Mouse (Mus musculus): ENCODE measurements around the gene Tle2.

Tle2 gene

GRCm38 (mm10) chr10:81593935-81594334, 19.6 kb downstream of the Tle2 start:
- Histone ChIP-seq H3K4me1 (replicated peaks; ENCODE audit: low read depth, low read length) (peaks cover 86% of the 10 kb centered on the region), H3K9me3 (ENCODE audit: low read length) (no peaks in the 10 kb centered on the region), H3K4me3 (replicated peaks; ENCODE audit: low read length) (peak overlapping the region; percentile 52), H3K36me3 (ENCODE audit: insufficient read depth, low read length) (no peaks in the 10 kb centered on the region), H3K27me3 (ENCODE audit: insufficient read depth, low read length) (peaks cover 62% of the 10 kb centered on the region)
- no peak for TF ChIP-seq CTCF (conservative IDR thresholded peaks at IDR 0.05; ENCODE audit: low read length)
- no peak for TF ChIP-seq NANOG (IDR thresholded peaks at IDR 0.05; ENCODE audit: borderline replicate concordance, low read length)
- TF ChIP-seq POU5F1 (IDR thresholded peaks at IDR 0.05; ENCODE audit: borderline replicate concordance, low read length): no peak

- Histone ChIP-seq H3K9me3 (ENCODE audit: low read length) (no peaks in the 10 kb centered on the region), H3K4me1 (replicated peaks; ENCODE audit: low read depth, low read length) (peaks cover 95% of the 10 kb centered on the region), H3K27me3 (ENCODE audit: insufficient read depth, low read length) (peaks cover 49% of the 10 kb centered on the region), H3K36me3 (ENCODE audit: insufficient read depth, low read length) (no peaks in the 10 kb centered on the region), H3K4me3 (replicated peaks; ENCODE audit: low read length) (peak overlapping the region; percentile 20; the same call in 1 of the 2 replicates)
- TF ChIP-seq POU5F1 (IDR thresholded peaks at IDR 0.05; ENCODE audit: borderline replicate concordance, low read length) (no peak), NANOG (IDR thresholded peaks at IDR 0.05; ENCODE audit: borderline replicate concordance, low read length) (no peak), CTCF (conservative IDR thresholded peaks at IDR 0.05; ENCODE audit: low read length) (no peak)
Measured at GRCm38 (mm10) chr10:81595599-81595998, 21.2 kb downstream of the Tle2 start.

- Histone ChIP-seq H3K27me3 (ENCODE audit: insufficient read depth, low read length) (peaks cover 43% of the 10 kb centered on the region), H3K36me3 (ENCODE audit: insufficient read depth, low read length) (no peaks in the 10 kb centered on the region)
- TF ChIP-seq POU5F1 (IDR thresholded peaks at IDR 0.05; ENCODE audit: borderline replicate concordance, low read length) (no peak), CTCF (conservative IDR thresholded peaks at IDR 0.05; ENCODE audit: low read length) (no peak), NANOG (IDR thresholded peaks at IDR 0.05; ENCODE audit: borderline replicate concordance, low read length) (no peak)
Measured at GRCm38 (mm10) chr10:81596611-81597010, 22.2 kb downstream of the Tle2 start.

GRCm38 (mm10) chr10:81597137-81597950, 23.0 kb downstream of the Tle2 start:
- Histone ChIP-seq H3K9me3 (ENCODE audit: low read length) (no peaks in the 10 kb centered on the region), H3K27me3 (ENCODE audit: insufficient read depth, low read length) (peaks cover 41% of the 10 kb centered on the region), H3K36me3 (ENCODE audit: insufficient read depth, low read length) (no peaks in the 10 kb centered on the region), H3K4me1 (replicated peaks; ENCODE audit: low read depth, low read length) (peaks cover 90% of the 10 kb centered on the region), H3K4me3 (replicated peaks; ENCODE audit: low read length) (no peak overlapping the region)
- TF ChIP-seq CTCF (conservative IDR thresholded peaks at IDR 0.05; ENCODE audit: low read length) (no peak), POU5F1 (IDR thresholded peaks at IDR 0.05; ENCODE audit: borderline replicate concordance, low read length) (no peak), NANOG (IDR thresholded peaks at IDR 0.05; ENCODE audit: borderline replicate concordance, low read length) (no peak)

More at GRCm38 (mm10) chr10:81596611-81597010, 22.2 kb downstream of the Tle2 start:
- Histone ChIP-seq H3K4me1 (replicated peaks; ENCODE audit: low read depth, low read length) (peaks cover 92% of the 10 kb centered on the region), H3K9me3 (ENCODE audit: low read length) (no peaks in the 10 kb centered on the region), H3K4me3 (replicated peaks; ENCODE audit: low read length) (peak overlapping the region; percentile 35; the same call in 1 of the 2 replicates)

- Histone ChIP-seq H3K36me3 (ENCODE audit: insufficient read depth, low read length) (no peaks in the 10 kb centered on the region), H3K4me3 (replicated peaks; ENCODE audit: low read length) (no peak overlapping the region), H3K27me3 (ENCODE audit: insufficient read depth, low read length) (peaks cover 37% of the 10 kb centered on the region), H3K4me1 (replicated peaks; ENCODE audit: low read depth, low read length) (peaks cover 87% of the 10 kb centered on the region), H3K9me3 (ENCODE audit: low read length) (no peaks in the 10 kb centered on the region)
- no peak for TF ChIP-seq POU5F1 (IDR thresholded peaks at IDR 0.05; ENCODE audit: borderline replicate concordance, low read length)
- TF ChIP-seq CTCF (conservative IDR thresholded peaks at IDR 0.05; ENCODE audit: low read length): no peak
- no peak for TF ChIP-seq NANOG (IDR thresholded peaks at IDR 0.05; ENCODE audit: borderline replicate concordance, low read length)
Measured at GRCm38 (mm10) chr10:81598342-81598741, 24.0 kb downstream of the Tle2 start.

GRCm38 (mm10) chr10:81598871-81599270, 24.5 kb downstream of the Tle2 start:
- TF ChIP-seq POU5F1 (IDR thresholded peaks at IDR 0.05; ENCODE audit: borderline replicate concordance, low read length): no peak
- no peak for TF ChIP-seq CTCF (conservative IDR thresholded peaks at IDR 0.05; ENCODE audit: low read length)
- TF ChIP-seq NANOG (IDR thresholded peaks at IDR 0.05; ENCODE audit: borderline replicate concordance, low read length): no peak
- peaks cover 82% of the 10 kb centered on the region for H3K4me1 ChIP-seq (replicated peaks; ENCODE audit: low read depth, low read length)
- no peaks in the 10 kb centered on the region for H3K9me3 ChIP-seq (ENCODE audit: low read length)
- no peaks in the 10 kb centered on the region for H3K36me3 ChIP-seq (ENCODE audit: insufficient read depth, low read length)
- H3K27me3 ChIP-seq (ENCODE audit: insufficient read depth, low read length): peaks cover 35% of the 10 kb centered on the region
- no peak overlapping the region for H3K4me3 ChIP-seq (replicated peaks; ENCODE audit: low read length)

- Histone ChIP-seq H3K27me3 (ENCODE audit: insufficient read depth, low read length) (peaks cover 28% of the 10 kb centered on the region), H3K4me1 (replicated peaks; ENCODE audit: low read depth, low read length) (peaks cover 82% of the 10 kb centered on the region), H3K9me3 (ENCODE audit: low read length) (no peaks in the 10 kb centered on the region), H3K36me3 (ENCODE audit: insufficient read depth, low read length) (no peaks in the 10 kb centered on the region), H3K4me3 (replicated peaks; ENCODE audit: low read length) (0 out of 2 replicates have a peak overlapping the region, but pooled peaks have one; percentile 51)
- no peak for TF ChIP-seq POU5F1 (IDR thresholded peaks at IDR 0.05; ENCODE audit: borderline replicate concordance, low read length)
Measured at GRCm38 (mm10) chr10:81599630-81600029, 25.3 kb downstream of the Tle2 start.

GRCm38 (mm10) chr10:81600096-81600495, 25.7 kb downstream of the Tle2 start:
- peak overlapping the region; percentile 51; the same call in 1 of the 2 replicates for H3K4me3 ChIP-seq (replicated peaks; ENCODE audit: low read length)
- no peaks in the 10 kb centered on the region for H3K9me3 ChIP-seq (ENCODE audit: low read length)
- peaks cover 23% of the 10 kb centered on the region for H3K27me3 ChIP-seq (ENCODE audit: insufficient read depth, low read length)
- no peaks in the 10 kb centered on the region for H3K36me3 ChIP-seq (ENCODE audit: insufficient read depth, low read length)
- TF ChIP-seq POU5F1 (IDR thresholded peaks at IDR 0.05; ENCODE audit: borderline replicate concordance, low read length) (no peak), CTCF (conservative IDR thresholded peaks at IDR 0.05; ENCODE audit: low read length) (no peak), NANOG (IDR thresholded peaks at IDR 0.05; ENCODE audit: borderline replicate concordance, low read length) (no peak)
- peaks cover 80% of the 10 kb centered on the region for H3K4me1 ChIP-seq (replicated peaks; ENCODE audit: low read depth, low read length)

Measured in E14TG2a.4 (cell line).